Mouse (Mus musculus) forebrain, postnatal 0 days (tissue): Measurements from ENCODE around the gene Gnpat. TPM values are rescaled to one million over a fixed set of nuclear protein-coding genes. Genes with fewer than 3 reads are reported as not detected.

Experiments
- ATAC-seq: fragments of 200-750 bp; cut with Nextera tagmentation; 2 replicates; pipeline ENCODE4 v1.8.0; 2017; ENCODE audit warnings: mild to moderate bottlenecking, moderate library complexity
- DNase-seq: peaks from one replicate; pipeline ENCODE4 v3.0.0-alpha.2; 2015
- H3K27ac ChIP-seq: fragments of 300-500 bp; sonication (generic); 2 replicates; pipeline ENCODE4 v1.5.1; 2014; ENCODE audit warnings: low read depth, mild to moderate bottlenecking, antibody characterized with exemption, low read length, moderate library complexity, mixed read lengths
- H3K27me3 ChIP-seq: fragments of 300-500 bp; sonication (generic); 2 replicates; pipeline ENCODE4 v1.6.1; 2014; ENCODE audit warnings: mild to moderate bottlenecking, low read length, mixed read lengths; ENCODE audit not compliant: insufficient read depth
- H3K36me3 ChIP-seq: fragments of 300-500 bp; sonication (generic); 2 replicates; pipeline ENCODE4 v1.6.1; 2014; ENCODE audit warnings: mild to moderate bottlenecking, moderate library complexity; ENCODE audit not compliant: insufficient read depth
- H3K4me1 ChIP-seq: fragments of 300-500 bp; sonication (generic); 2 replicates; pipeline ENCODE4 v1.6.1; 2014; ENCODE audit warnings: antibody characterized with exemption; ENCODE audit not compliant: insufficient read depth
- H3K4me2 ChIP-seq: fragments of 300-500 bp; sonication (generic); 2 replicates; pipeline ENCODE4 v1.6.1; 2014; ENCODE audit warnings: low read depth, mild to moderate bottlenecking, moderate library complexity
- H3K4me3 ChIP-seq: fragments of 300-500 bp; sonication (generic); 2 replicates; pipeline ENCODE4 v1.5.1; 2014; ENCODE audit warnings: low read depth, low read length, mixed read lengths
- H3K9ac ChIP-seq: fragments of 300-500 bp; sonication (generic); 2 replicates; pipeline ENCODE4 v1.6.1; 2014; ENCODE audit warnings: mild to moderate bottlenecking
- H3K9me3 ChIP-seq: fragments of 300-500 bp; sonication (generic); 2 replicates; pipeline ENCODE4 v1.6.1; 2016; ENCODE audit warnings: low read length
- CTCF ChIP-seq: sonication (generic); IDR thresholded peaks from 2 replicates; pipeline ENCODE4 v1.5.1; 2016; ENCODE audit warnings: antibody characterized with exemption, control low read depth, low read depth
- WGBS: fragments of 180-500 bp; shearing (Covaris S2); extraction: QIAGEN DNeasy Blood & Tissue Kit; methylation state at CpG from one replicate; pipeline ENCODE4 v1.1.7; 2014; 5-methylcytosine and 5-hydroxymethylcytosine counted together
- polyA plus RNA-seq: library from polyadenylated mRNA; unstranded; fragments of >200 nt; fragmentation: Nextera tagmentation; extraction: Ambion mirVana; gene quantifications from 2 replicates; pipeline ENCODE4 v1.2.1, GENCODE M21; 2015
- total RNA-seq: library from RNA; depleted of rRNA; stranded (reverse); fragments of >200 nt; gene quantifications from 2 replicates; pipeline ENCODE4 v1.2.3, GENCODE M21; 2014

Gene Gnpat
- total and polyA plus RNA-seq, 2 experiments from 2014 or later, result 51.7 to 51.8 TPM

DNA sequence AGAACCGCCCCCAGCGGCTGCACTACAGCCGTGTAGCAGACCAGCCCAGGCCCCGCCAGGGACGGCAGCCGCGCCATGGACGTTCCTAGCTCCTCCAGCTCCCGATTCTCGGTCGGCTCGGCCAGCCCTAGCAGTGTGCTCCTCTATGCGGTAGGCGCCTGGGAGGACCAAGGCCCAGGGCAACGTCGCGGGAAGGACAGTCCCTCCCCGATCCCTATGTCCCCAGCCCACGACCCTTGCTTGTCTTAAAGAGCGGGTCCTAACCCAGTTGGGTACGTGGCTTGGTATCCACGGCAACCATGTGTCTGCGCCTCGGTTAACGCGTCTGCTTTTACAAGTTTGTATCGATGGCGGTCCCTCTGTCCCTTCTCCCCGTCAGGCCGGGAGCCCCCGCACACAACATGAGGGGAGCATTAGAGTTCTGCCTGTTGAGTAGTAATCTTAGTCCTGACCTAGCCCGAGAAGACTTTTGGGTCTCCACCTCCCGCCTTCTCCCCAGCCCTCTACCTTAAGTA, 387 bp downstream of the Gnpat start:
- H3K9me3 ChIP-seq, result no peaks in the 10 kb centered on the region
- H3K36me3 ChIP-seq, result peaks cover 13% of the 10 kb centered on the region; the same call in 1 of the 2 replicates
- peaks cover 6% of the 10 kb centered on the region; the same call in 1 of the 2 replicates for H3K4me1 ChIP-seq
- DNase-seq (no peak), ATAC-seq (peak; percentile 85)
- H3K9ac ChIP-seq, result peak overlapping the region; percentile 85
- peak overlapping the region; percentile 77 for H3K4me2 ChIP-seq
- under 1% methylated on average over 33 of the region's 33 CpGs for WGBS
- peak overlapping the region; percentile 96 for H3K4me3 ChIP-seq
- H3K27me3 ChIP-seq, result no peaks in the 10 kb centered on the region
- H3K27ac ChIP-seq, result peak overlapping the region; percentile 91
- no peak for TF ChIP-seq CTCF

DNA sequence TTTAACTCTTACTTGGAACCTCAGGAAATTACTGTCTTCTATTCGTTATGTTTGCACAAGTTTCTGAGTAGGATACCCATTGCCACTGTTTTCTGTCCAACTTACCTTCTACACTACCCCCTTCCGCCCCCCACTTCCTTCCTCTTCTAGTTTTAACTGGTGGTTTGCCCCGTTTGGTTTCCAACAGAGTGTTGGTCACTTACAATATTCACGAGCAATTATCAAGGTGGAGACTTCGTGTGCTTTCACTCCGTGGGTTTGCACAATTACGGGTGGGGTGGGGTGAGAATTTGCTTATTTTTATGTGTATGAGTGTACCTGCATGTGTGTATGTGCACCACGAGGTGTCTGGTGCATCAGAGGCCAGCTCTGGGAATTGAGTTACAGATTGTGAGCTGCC, 896 bp downstream of the Gnpat start:
- no peak for DNase-seq
- no peak for ATAC-seq
- TF ChIP-seq CTCF, result no peak
- no peaks in the 10 kb centered on the region for H3K9me3 ChIP-seq
- 21% methylated on average over 8 of the region's 8 CpGs for WGBS
- H3K4me2 ChIP-seq, result peak overlapping the region; percentile 77
- H3K4me3 ChIP-seq, result peak overlapping the region; percentile 96
- peaks cover 13% of the 10 kb centered on the region; the same call in 1 of the 2 replicates for H3K36me3 ChIP-seq
- H3K27me3 ChIP-seq, result no peaks in the 10 kb centered on the region
- peak overlapping the region; percentile 85 for H3K9ac ChIP-seq
- no peak overlapping the region for H3K27ac ChIP-seq
- H3K4me1 ChIP-seq, result peaks cover 6% of the 10 kb centered on the region; the same call in 1 of the 2 replicates

DNA sequence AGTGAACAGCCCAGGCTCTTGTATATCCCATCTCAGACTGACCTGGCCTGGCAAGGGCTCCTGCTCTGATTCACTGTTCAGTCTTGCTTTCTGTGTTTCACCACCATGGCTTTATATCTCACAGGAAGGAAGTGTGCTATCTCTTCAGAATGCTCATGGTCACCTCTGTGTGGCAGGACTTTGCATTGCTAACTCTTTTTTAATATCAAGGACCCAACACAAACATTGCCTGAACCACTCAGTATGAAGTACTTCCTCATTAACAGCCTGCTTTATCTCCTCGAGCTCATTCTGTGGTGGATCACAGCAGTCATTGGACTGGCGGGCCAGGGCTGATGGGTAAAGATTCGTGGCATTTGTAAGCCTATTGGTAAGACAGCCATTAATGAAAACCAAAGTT, 3.8 kb downstream of the Gnpat start:
- Histone ChIP-seq H3K9ac (no peak overlapping the region), H3K4me2 (no peak overlapping the region), H3K9me3 (no peaks in the 10 kb centered on the region), H3K27me3 (no peaks in the 10 kb centered on the region), H3K27ac (no peak overlapping the region), H3K4me1 (peaks cover 6% of the 10 kb centered on the region; the same call in 1 of the 2 replicates), H3K36me3 (peaks cover 9% of the 10 kb centered on the region), H3K4me3 (no peak overlapping the region)
- DNase-seq, result no peak
- TF ChIP-seq CTCF, result no peak
- no peak for ATAC-seq
- WGBS, result 87% methylated on average over 3 of the region's 3 CpGs

DNA sequence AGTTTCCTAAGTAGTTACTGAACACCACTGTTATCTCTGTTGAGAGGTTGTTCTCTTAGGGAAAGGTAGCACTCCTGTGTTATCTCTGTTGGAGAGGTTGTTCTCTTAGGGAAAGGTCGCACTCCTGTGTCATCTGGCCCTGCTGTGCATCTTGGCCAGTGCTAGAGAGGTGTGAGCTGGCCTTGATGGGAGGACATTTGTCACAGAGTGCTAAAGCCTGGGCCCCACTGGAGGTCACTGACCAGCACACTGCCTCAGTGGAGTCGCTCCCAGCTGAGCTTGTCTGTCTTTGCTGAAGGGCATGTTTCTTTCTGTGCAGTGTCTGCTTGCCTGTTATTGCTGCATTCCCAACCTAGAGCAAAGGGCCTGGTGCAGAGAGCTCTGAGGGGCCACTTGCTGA, 4.3 kb downstream of the Gnpat start:
- Histone ChIP-seq H3K36me3 (peaks cover 14% of the 10 kb centered on the region), H3K27me3 (no peaks in the 10 kb centered on the region), H3K9ac (no peak overlapping the region), H3K9me3 (no peaks in the 10 kb centered on the region), H3K4me2 (no peak overlapping the region), H3K4me3 (no peak overlapping the region), H3K4me1 (peaks cover 6% of the 10 kb centered on the region; the same call in 1 of the 2 replicates), H3K27ac (no peak overlapping the region)
- no peak for DNase-seq
- no peak for TF ChIP-seq CTCF
- ATAC-seq, result no peak
- 96% methylated on average over 2 of the region's 2 CpGs for WGBS

DNA sequence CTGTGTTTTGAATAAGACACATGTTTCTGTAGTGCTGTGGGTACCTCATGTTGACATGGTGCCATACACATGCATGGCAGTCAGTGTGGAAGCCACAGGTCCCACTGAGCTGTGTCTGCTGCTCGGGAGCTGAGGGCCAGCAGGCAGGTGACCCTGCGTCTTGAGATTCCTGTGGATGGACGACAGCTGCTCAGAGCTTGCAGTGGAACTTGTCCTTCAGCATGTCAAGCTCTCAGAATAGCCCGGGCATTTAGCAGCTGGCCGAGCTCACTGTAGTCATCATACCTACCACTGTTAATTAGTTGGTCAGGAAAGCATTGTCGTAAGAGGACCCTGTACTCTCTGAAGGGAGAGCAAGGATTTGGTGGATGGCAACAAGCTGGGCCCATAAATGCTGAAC, 6.9 kb downstream of the Gnpat start:
- no peak for TF ChIP-seq CTCF
- H3K9me3 ChIP-seq, result no peaks in the 10 kb centered on the region
- 91% methylated on average over 6 of the region's 6 CpGs for WGBS
- H3K4me3 ChIP-seq, result no peak overlapping the region
- peaks cover 38% of the 10 kb centered on the region for H3K36me3 ChIP-seq
- H3K27ac ChIP-seq, result no peak overlapping the region
- no peaks in the 10 kb centered on the region for H3K27me3 ChIP-seq
- H3K4me1 ChIP-seq, result no peaks in the 10 kb centered on the region
- no peak overlapping the region for H3K9ac ChIP-seq
- no peak for ATAC-seq
- no peak overlapping the region for H3K4me2 ChIP-seq
- no peak for DNase-seq

DNA sequence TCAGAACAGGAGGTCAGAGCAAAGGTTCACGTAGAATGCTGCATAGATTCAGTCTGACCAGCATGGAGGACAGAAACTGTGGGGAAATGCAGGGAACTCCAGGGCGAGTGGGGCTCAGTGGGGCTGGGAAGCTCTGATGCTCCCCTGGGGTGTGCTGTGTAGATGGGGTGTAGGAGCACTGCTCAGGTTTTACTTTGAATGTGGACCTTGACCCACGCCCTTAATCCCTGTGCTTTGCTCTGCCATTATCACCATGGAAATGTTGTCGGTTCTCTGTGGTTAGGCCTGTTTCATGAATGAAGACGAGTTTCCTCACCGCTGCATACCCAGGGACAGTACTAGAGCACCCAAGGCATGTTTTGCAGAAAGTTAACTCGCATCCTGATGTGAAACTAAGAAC, 8.6 kb downstream of the Gnpat start:
- Histone ChIP-seq H3K4me1 (no peaks in the 10 kb centered on the region), H3K4me2 (no peak overlapping the region), H3K36me3 (peaks cover 55% of the 10 kb centered on the region), H3K4me3 (no peak overlapping the region), H3K9me3 (no peaks in the 10 kb centered on the region), H3K27me3 (no peaks in the 10 kb centered on the region), H3K27ac (no peak overlapping the region), H3K9ac (no peak overlapping the region)
- DNase-seq, result no peak
- no peak for ATAC-seq
- 90% methylated on average over 7 of the region's 7 CpGs for WGBS
- no peak for TF ChIP-seq CTCF

DNA sequence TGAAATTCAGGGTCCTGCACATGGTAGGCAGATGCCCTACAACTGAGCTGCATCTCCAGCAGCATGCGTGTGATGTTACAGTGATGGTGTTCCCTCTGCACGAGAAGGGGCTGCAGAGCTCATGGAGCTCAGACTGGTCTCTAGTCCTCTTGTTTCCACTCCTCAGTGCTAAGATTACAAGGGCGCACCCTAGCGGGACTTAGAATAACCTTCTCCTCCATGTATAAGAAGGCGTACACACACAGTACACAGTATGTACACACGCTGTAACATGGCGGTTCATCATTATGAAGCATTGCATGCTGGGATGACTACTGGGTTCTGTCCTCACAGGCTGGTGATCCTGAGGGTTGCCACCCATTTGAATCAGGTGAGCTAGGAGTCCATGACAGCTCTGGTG, 9.2 kb downstream of the Gnpat start:
- Histone ChIP-seq H3K9me3 (no peaks in the 10 kb centered on the region), H3K4me2 (no peak overlapping the region), H3K4me1 (no peaks in the 10 kb centered on the region), H3K9ac (no peak overlapping the region), H3K27ac (no peak overlapping the region), H3K4me3 (no peak overlapping the region), H3K36me3 (peaks cover 61% of the 10 kb centered on the region), H3K27me3 (no peaks in the 10 kb centered on the region)
- WGBS, result 92% methylated on average over 7 of the region's 7 CpGs
- ATAC-seq (no peak), DNase-seq (no peak)
- no peak for TF ChIP-seq CTCF
